Mouse (Mus musculus): ENCODE measurements around the gene Nup93. TPM values are rescaled to one million over a fixed set of nuclear protein-coding genes. Genes with fewer than 3 reads are reported as not detected.

Gene Nup93
- polyA plus RNA-seq, 1 experiment = 23.7 TPM

DNA sequence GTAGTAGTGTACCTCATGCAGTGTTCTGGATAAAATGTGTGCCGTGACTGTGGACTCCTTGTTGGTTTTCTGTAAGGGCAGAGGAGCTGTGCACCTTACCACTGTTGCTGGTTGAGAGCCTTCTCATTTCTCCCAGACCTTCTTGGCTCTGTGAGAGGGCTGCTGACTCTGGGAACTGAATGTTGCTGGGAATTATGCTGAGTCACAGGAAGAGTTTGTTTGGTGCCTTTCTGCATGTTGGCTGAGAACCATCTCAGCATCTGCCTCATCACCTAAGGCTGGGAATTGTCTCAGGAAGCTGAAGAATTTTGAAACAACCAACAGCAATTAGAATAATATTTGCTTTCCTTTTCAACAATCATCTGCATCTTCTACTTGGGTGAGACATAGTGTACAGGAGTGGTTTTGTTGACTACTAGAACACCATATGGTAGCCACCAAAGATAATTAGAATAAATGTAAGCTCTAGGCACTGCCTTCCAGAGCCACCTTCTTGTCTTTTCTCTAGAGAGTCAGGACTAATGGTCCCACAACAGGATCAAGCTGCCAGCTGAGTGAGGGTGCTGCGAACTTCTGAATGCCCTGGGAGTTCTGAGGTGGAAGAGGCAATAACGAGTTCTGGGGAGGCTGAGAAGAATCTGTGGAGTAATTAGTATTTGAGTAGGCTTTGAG lies 48.4 kb downstream of the Nup93 start:
- Histone ChIP-seq H3K4me1 (ENCODE audit: control insufficient read depth, insufficient read depth, low read length) (peaks cover 10% of the 10 kb centered on the region), H3K4me3 (ENCODE audit: insufficient read depth, low read length) (no peak overlapping the region), H3K27ac (ENCODE audit: insufficient read depth, low read depth, low read length) (no peak overlapping the region)
- no peak for TF ChIP-seq CTCF (IDR thresholded peaks at IDR 0.05; ENCODE audit: low read depth, low read length)
- no peak for TF ChIP-seq POLR2A (IDR thresholded peaks at IDR 0.05; ENCODE audit: borderline replicate concordance, low read depth, low read length)

DNA sequence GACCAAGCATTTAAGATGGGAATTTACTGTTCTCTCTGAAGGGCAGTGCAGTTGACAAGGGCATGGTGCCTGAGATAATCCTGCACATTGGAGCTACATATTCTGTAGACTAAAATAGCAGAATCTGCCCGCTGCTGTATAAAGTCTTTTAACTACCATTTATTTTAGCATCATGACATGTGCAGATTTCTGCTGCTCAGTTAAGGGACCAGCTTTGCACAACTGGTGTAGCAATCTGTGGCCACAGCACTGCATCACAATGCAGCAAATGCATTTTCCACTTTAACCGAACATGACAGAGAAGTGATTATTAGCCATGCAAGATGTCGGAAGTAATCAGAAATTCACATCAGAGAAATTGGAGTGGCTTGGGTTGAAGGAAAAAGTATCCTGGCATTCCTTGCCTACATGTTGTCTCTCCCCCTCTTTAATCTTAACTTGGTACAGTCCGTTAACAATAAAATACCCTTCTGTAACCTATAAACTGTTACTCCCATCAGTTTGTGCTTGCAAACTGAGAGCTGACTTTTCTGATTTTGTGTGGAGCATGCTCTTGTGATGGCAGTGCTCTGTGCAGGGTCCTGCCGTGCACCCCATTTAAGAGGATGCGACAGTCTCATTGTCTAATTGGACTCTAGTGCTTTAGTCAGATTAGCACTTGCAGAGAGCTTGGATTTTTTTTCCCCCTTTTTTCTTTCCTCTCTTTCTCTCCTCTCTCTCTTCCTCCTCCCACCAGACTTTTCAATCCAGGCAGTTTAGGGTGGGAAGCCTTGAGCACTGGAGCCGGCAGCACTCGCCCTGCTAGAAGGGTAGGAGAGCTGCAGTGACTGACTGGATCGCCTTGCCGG lies 52.2 kb downstream of the Nup93 start:
- Histone ChIP-seq H3K27ac (ENCODE audit: insufficient read depth, low read depth, low read length) (no peak overlapping the region), H3K4me1 (ENCODE audit: control insufficient read depth, insufficient read depth, low read length) (peaks cover 10% of the 10 kb centered on the region), H3K4me3 (ENCODE audit: insufficient read depth, low read length) (no peak overlapping the region)
- TF ChIP-seq CTCF (IDR thresholded peaks at IDR 0.05; ENCODE audit: low read depth, low read length) (no peak), POLR2A (IDR thresholded peaks at IDR 0.05; ENCODE audit: borderline replicate concordance, low read depth, low read length) (no peak)

DNA sequence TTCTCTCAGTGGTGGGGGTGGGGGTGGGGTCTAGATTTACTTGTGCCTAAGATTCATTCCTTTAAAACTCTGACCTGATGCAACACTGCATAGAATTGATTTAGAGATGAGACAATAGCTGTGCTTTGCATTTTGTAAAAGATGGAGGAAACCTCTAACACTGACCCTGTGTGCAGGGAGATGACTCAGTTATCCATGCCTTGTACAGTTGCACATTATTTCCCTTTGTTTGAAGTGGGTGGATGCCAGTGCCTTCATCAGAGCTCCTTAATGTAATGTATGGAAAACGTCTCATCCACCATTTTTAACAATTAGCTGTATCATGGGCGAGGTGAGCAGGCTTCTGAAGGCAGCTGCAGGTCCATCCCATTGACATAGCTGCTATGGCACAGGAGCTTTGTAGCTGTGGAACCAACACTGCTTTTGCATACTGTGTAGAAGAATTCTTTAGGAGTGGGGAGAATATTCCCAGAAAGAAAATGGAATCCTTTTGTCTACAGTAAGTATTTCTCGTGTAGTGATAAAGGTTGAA lies 54.1 kb downstream of the Nup93 start:
- no peaks in the 10 kb centered on the region; the same call in 1 of the 2 replicates for H3K4me1 ChIP-seq (ENCODE audit: control insufficient read depth, insufficient read depth, low read length)
- TF ChIP-seq POLR2A (IDR thresholded peaks at IDR 0.05; ENCODE audit: borderline replicate concordance, low read depth, low read length) (no peak), CTCF (IDR thresholded peaks at IDR 0.05; ENCODE audit: low read depth, low read length) (no peak)
- H3K4me3 ChIP-seq (ENCODE audit: insufficient read depth, low read length) = no peak overlapping the region
- no peak overlapping the region for H3K27ac ChIP-seq (ENCODE audit: insufficient read depth, low read depth, low read length)

DNA sequence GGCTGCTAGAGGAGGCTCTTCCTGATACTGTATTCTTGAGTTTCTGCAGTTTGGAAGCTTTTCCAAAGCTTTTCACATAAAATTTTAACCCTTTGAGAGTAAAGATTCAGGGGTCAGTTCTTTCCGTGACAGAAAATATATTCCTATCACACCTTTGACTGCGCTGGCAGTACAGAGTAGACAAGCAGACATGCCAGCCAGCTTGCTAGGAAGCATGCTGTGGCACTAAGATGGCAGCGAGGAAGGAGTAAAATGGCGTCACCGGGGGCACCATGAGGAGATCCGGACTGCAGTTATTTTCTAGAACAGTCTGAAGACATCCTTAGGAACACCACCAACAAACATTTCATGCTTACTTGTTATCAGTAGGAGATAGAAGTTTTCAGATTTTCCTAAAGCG lies 55.9 kb downstream of the Nup93 start:
- no peaks in the 10 kb centered on the region; the same call in 1 of the 2 replicates for H3K4me1 ChIP-seq (ENCODE audit: control insufficient read depth, insufficient read depth, low read length)
- no peak overlapping the region for H3K27ac ChIP-seq (ENCODE audit: insufficient read depth, low read depth, low read length)
- no peak overlapping the region for H3K4me3 ChIP-seq (ENCODE audit: insufficient read depth, low read length)
- TF ChIP-seq POLR2A (IDR thresholded peaks at IDR 0.05; ENCODE audit: borderline replicate concordance, low read depth, low read length) (no peak), CTCF (IDR thresholded peaks at IDR 0.05; ENCODE audit: low read depth, low read length) (no peak)

DNA sequence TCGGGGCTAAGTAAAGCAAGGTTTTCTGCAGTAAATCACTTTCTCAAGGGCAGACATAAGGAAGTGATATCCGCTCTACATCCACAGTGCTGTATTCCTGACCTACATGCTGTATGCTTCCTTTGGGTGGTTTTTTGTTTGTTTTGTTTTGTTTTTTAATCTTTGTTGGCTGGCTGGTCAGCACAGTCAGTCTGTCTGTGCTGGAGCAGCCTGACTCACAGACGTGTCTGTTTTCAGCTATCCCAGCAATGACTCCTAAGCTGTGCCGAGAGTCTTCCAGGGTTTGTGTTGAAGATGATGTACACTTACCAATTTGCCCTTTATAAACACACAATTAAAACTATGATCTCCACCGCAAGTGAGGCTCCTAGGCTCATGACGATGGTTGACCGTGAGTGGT lies 56.7 kb downstream of the Nup93 start:
- Histone ChIP-seq H3K27ac (ENCODE audit: insufficient read depth, low read depth, low read length) (no peak overlapping the region), H3K4me1 (ENCODE audit: control insufficient read depth, insufficient read depth, low read length) (no peaks in the 10 kb centered on the region; the same call in 1 of the 2 replicates), H3K4me3 (ENCODE audit: insufficient read depth, low read length) (no peak overlapping the region)
- TF ChIP-seq CTCF (IDR thresholded peaks at IDR 0.05; ENCODE audit: low read depth, low read length) (no peak), POLR2A (IDR thresholded peaks at IDR 0.05; ENCODE audit: borderline replicate concordance, low read depth, low read length) (no peak)

DNA sequence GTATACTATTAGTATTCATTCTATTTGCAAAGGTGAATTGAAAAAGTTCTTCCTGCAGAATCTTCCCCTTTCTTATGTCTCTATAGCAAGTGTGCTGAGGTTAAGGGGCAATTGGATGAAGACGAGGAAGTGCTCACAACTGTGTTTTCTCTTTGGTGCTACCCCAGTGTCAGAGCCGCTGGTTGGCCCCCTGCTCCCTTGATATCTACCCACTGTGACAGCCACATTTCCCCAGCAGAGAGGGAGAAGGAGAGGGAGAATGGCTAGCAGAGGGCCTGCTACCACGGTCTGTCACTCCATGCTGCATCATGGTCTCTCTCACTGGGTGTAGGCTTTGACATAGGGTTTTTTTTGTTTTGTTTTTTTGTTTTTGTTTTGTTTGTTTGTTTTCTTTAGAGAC lies 58.2 kb downstream of the Nup93 start:
- Histone ChIP-seq H3K4me1 (ENCODE audit: control insufficient read depth, insufficient read depth, low read length) (no peaks in the 10 kb centered on the region; the same call in 1 of the 2 replicates), H3K27ac (ENCODE audit: insufficient read depth, low read depth, low read length) (no peak overlapping the region), H3K4me3 (ENCODE audit: insufficient read depth, low read length) (no peak overlapping the region)
- TF ChIP-seq POLR2A (IDR thresholded peaks at IDR 0.05; ENCODE audit: borderline replicate concordance, low read depth, low read length) = no peak
- no peak for TF ChIP-seq CTCF (IDR thresholded peaks at IDR 0.05; ENCODE audit: low read depth, low read length)

DNA sequence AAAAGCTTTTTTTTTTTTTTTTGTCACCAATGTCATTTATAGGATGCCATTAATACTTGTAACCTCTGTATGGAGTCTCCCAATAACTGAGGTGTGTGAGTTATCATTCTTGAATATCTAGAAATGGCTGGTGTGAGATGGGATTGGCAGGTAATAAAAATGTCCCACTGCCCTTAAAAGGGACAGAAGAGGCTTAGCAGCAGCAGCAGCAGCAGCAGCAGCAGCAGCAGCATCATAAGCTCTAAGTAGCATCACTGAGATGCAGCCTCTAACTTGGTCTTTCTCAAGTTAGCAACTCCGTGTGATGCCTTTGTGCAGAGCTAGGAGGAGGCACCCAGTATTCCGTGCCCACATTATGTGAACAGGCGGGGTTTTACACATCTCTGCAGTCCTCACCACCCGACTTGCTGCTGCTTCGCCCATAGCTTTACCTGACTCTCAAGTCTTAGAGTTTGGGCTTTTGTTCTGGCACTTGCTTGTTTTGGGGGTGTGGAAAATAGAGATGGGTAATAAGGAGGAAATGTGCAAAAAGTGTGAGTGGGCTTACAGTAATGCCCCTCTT lies 59.0 kb downstream of the Nup93 start:
- no peaks in the 10 kb centered on the region for H3K4me1 ChIP-seq (ENCODE audit: control insufficient read depth, insufficient read depth, low read length)
- H3K27ac ChIP-seq (ENCODE audit: insufficient read depth, low read depth, low read length) = no peak overlapping the region
- TF ChIP-seq POLR2A (IDR thresholded peaks at IDR 0.05; ENCODE audit: borderline replicate concordance, low read depth, low read length) = no peak
- TF ChIP-seq CTCF (IDR thresholded peaks at IDR 0.05; ENCODE audit: low read depth, low read length) = no peak

DNA sequence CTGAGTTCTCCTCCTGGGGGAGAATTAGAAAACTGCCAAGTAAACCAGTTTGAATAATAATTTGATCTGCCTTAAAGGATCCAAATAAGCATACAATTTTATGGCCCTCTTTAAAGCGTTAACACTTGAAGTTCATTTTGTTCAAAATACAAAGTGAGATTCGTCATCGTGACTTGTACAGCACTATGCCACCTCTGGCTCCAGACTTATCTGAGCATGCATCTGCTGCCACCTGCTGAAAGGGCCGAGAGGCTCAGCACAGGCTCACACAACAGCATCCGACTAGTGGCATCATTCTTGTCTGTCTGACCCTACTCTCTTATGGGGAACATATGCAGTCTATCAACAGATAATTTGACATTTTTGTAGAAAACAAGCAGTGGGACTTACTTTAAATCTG lies 59.7 kb downstream of the Nup93 start:
- Histone ChIP-seq H3K27ac (ENCODE audit: insufficient read depth, low read depth, low read length) (no peak overlapping the region), H3K4me3 (ENCODE audit: insufficient read depth, low read length) (no peak overlapping the region), H3K4me1 (ENCODE audit: control insufficient read depth, insufficient read depth, low read length) (no peaks in the 10 kb centered on the region)
- TF ChIP-seq POLR2A (IDR thresholded peaks at IDR 0.05; ENCODE audit: borderline replicate concordance, low read depth, low read length) = no peak
- TF ChIP-seq CTCF (IDR thresholded peaks at IDR 0.05; ENCODE audit: low read depth, low read length) = no peak

More for the DNA sequence above, 59.0 kb downstream of the Nup93 start:
- no peak overlapping the region for H3K4me3 ChIP-seq (ENCODE audit: insufficient read depth, low read length)

DNA sequence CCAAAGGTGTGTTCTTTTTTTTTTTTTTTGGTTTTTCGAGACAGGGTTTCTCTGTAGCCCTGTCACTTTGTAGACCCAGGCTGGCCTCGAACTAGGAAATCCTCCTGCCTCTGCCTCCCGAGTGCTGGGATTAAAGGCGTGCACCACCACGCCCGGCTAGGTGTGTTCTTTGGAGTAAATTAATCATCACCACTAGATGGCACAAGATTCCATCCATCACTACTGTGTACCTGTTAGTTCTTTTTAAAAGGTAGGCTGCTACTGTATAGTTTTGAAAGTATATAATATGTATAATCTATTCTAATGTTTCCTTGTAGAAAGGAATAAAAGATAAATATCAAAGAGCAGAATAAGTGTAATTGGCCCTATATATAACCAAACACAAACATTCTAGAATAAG lies 63.9 kb downstream of the Nup93 start:
- Histone ChIP-seq H3K4me1 (ENCODE audit: control insufficient read depth, insufficient read depth, low read length) (peaks cover 5% of the 10 kb centered on the region), H3K27ac (ENCODE audit: insufficient read depth, low read depth, low read length) (no peak overlapping the region), H3K4me3 (ENCODE audit: insufficient read depth, low read length) (no peak overlapping the region)
- TF ChIP-seq CTCF (IDR thresholded peaks at IDR 0.05; ENCODE audit: low read depth, low read length) (no peak), POLR2A (IDR thresholded peaks at IDR 0.05; ENCODE audit: borderline replicate concordance, low read depth, low read length) (no peak)
